Mouse (Mus musculus): ENCODE measurements at regions not wholly inside any gene's neighbourhood (a gene's known extent, or its start where the extent isn't known, plus 50 kb on each side); places are given as distances from the start of the nearest gene placed in this dataset.
"Not testable (repeated sequence)": the region's sequence is repeated elsewhere in the genome, so short reads cannot be mapped to it uniquely, and the experiment has no call there.

DNA sequence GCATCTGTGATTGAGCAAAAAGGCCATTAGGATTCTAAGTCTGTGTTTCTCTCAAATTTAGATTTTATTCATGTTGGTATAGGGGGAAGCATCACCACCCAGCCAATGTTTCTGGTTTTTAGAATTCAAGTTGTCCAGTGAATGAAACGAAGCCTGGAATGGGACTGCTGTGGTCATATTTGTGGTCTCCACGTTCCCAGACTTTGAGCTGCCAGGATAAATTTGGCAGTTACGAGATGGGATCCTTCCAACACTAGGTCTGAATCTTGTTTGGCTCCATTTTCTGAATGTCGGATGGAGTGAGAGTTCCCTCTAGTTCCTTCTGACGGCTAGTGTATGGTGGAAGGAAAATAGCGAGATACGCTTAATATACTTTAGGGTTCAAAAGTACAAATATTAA, 1014.8 kb downstream of the Adgrl3 start:
- 92% methylated on average over 7 of the region's 7 CpGs for WGBS
- Histone ChIP-seq H3K9me3 (no peaks in the 10 kb centered on the region), H3K27ac (no peak overlapping the region), H3K4me2 (no peak overlapping the region), H3K27me3 (no peaks in the 10 kb centered on the region), H3K4me1 (replicated peaks) (no peaks in the 10 kb centered on the region), H3K9ac (no peak overlapping the region), H3K36me3 (no peaks in the 10 kb centered on the region), H3K4me3 (no peak overlapping the region)
- ATAC-seq (ENCODE audit: low FRiP score) = no peak

DNA sequence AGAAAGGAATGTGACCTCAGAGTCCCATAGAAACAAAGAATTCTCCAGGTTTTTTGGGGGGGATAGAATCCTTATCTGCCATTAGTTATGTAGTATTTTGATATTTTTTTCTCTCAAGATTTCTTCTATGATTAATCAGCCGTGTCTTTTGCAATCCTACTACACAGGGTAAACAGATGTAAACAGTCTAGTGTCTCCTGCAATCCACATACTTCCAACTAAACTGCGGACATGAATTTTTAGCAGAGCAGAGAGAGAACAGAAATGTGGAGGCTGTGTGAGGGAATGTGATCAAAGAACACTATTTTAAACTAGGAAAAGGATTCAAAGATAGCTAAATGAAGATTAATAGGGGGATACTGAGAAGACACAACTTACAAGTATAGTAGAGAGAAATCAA, 1026.2 kb downstream of the Adgrl3 start:
- no peak overlapping the region for H3K27ac ChIP-seq

DNA sequence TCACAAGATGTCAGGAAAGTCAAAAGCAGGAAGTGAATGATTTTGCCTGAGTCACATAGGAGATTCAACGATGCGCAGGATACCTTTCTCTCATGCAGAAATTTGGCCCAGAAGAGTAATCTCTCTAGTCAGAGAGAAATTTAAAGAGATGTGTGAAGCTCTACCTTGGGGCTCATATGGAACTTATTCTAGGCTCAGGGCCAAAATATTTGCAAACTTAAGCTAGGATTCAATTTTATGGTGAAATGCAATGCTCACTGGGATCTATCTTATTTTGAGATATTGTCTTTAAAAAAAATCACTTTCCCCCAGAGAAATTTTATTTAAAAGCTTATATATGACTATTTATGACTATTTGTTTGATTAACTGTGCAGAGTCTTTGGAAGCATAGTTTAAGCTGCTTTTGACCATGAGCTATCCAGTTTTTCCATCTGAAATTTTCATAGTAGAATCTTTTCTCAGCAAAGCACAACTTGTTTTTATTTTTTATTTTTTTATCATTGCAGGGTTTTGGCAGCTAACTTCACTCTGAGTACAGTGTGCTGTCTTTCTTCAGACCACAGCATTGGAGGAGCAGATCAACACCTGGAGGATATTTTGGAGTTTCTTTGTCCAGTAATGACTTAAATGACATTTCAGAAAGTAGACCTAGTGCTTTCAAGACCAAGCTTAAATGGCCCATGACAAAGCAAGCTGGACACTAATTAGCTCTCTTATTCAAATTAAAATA, 1039.3 kb downstream of the Adgrl3 start:
- no peaks in the 10 kb centered on the region for H3K27me3 ChIP-seq

More for the DNA sequence above, 1026.2 kb downstream of the Adgrl3 start:
- H3K9me3 ChIP-seq = no peaks in the 10 kb centered on the region
- no peaks in the 10 kb centered on the region for H3K4me1 ChIP-seq (replicated peaks)
- H3K27me3 ChIP-seq = no peaks in the 10 kb centered on the region
- 79% methylated on average over 2 of the region's 2 CpGs for WGBS
- no peak overlapping the region for H3K4me3 ChIP-seq
- H3K36me3 ChIP-seq = no peaks in the 10 kb centered on the region
- ATAC-seq (ENCODE audit: low FRiP score) = no peak
- H3K9ac ChIP-seq = no peak overlapping the region
- H3K4me2 ChIP-seq = no peak overlapping the region

DNA sequence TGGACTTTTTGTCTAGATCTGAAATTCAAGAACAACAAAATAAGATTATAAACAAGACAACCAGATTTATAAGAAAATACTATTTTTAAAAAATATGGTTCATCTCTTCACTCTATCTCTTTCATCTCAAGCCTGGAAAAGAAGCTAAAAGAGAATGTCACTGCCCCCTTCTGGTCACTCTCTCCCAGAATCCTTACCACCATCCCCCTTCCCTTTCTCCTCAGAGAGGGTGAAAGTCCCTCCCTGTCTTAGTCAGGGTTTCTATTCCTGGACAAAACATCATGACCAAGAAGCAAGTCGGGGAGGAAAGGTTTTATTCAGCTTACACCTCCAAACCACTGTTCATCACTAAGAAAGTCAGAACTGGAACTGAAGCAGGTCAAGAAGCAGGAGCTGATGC, 1040.7 kb downstream of the Adgrl3 start:
- 66% methylated on average over 1 of the region's 1 CpGs for WGBS
- H3K4me1 ChIP-seq (replicated peaks) = no peaks in the 10 kb centered on the region

More for the DNA sequence above, 1039.3 kb downstream of the Adgrl3 start:
- 98% methylated on average over 2 of the region's 2 CpGs for WGBS
- no peak for ATAC-seq (ENCODE audit: low FRiP score)
- Histone ChIP-seq H3K9ac (no peak overlapping the region), H3K36me3 (no peaks in the 10 kb centered on the region), H3K9me3 (no peaks in the 10 kb centered on the region; the same call in 1 of the 2 replicates), H3K4me3 (no peak overlapping the region), H3K4me2 (no peak overlapping the region), H3K27ac (no peak overlapping the region), H3K4me1 (replicated peaks) (no peaks in the 10 kb centered on the region)

GRCm38 (mm10) chr5:82069221-82069620, 1049.3 kb downstream of the Adgrl3 start:
- H3K4me2 ChIP-seq; ATAC-seq (ENCODE audit: low FRiP score); H3K36me3 ChIP-seq; H3K27ac ChIP-seq; H3K4me1 ChIP-seq (replicated peaks); H3K9ac ChIP-seq; H3K27me3 ChIP-seq; H3K9me3 ChIP-seq; H3K4me3 ChIP-seq: not testable (repeated sequence)
- 92% methylated on average over 13 of the region's 13 CpGs for WGBS

More for the DNA sequence above, 1040.7 kb downstream of the Adgrl3 start:
- Histone ChIP-seq H3K9me3 (no peaks in the 10 kb centered on the region; the same call in 1 of the 2 replicates), H3K9ac (no peak overlapping the region), H3K4me2 (no peak overlapping the region), H3K36me3 (no peaks in the 10 kb centered on the region), H3K27me3 (no peaks in the 10 kb centered on the region), H3K4me3 (no peak overlapping the region), H3K27ac (no peak overlapping the region)
- ATAC-seq (ENCODE audit: low FRiP score) = no peak

DNA sequence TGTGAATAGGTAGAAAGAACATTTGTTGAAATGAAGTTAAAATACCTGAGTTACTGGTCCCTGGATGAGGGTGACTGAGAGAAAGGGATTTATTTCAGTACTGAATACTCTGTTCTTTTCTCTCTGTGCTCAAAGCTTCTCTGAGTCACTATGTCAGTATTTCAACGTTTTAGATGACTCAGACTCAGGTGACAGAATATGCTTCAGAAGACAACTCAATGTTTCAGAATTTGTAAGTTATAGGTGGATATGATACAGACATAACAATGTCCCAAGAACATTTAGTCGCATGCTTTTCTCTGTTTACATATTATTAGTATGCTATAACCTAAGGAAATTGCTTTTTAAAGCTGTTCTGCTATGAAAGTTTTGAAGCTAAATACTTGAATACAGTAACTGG, 1069.5 kb downstream of the Adgrl3 start:
- Histone ChIP-seq H3K27me3 (no peaks in the 10 kb centered on the region), H3K27ac (no peak overlapping the region), H3K9ac (no peak overlapping the region), H3K36me3 (no peaks in the 10 kb centered on the region), H3K4me3 (no peak overlapping the region), H3K4me2 (no peak overlapping the region), H3K9me3 (no peaks in the 10 kb centered on the region), H3K4me1 (replicated peaks) (no peaks in the 10 kb centered on the region)
- ATAC-seq (ENCODE audit: low FRiP score) = no peak
- WGBS = 84% methylated on average over 2 of the region's 2 CpGs

GRCm38 (mm10) chr5:82103056-82103807, 1083.3 kb downstream of the Adgrl3 start:
- no peaks in the 10 kb centered on the region for H3K36me3 ChIP-seq
- H3K9me3 ChIP-seq = no peaks in the 10 kb centered on the region
- no peak overlapping the region for H3K4me2 ChIP-seq
- H3K4me3 ChIP-seq = no peak overlapping the region
- WGBS = 89% methylated on average over 6 of the region's 6 CpGs
- no peak overlapping the region for H3K27ac ChIP-seq
- H3K9ac ChIP-seq = no peak overlapping the region
- no peaks in the 10 kb centered on the region for H3K4me1 ChIP-seq (replicated peaks)
- no peak for ATAC-seq (ENCODE audit: low FRiP score)
- no peaks in the 10 kb centered on the region for H3K27me3 ChIP-seq

- Histone ChIP-seq H3K9me3 (no peaks in the 10 kb centered on the region), H3K4me3 (no peak overlapping the region), H3K36me3 (no peaks in the 10 kb centered on the region), H3K27me3 (no peaks in the 10 kb centered on the region), H3K27ac (no peak overlapping the region), H3K9ac (no peak overlapping the region), H3K4me1 (replicated peaks) (no peaks in the 10 kb centered on the region), H3K4me2 (no peak overlapping the region)
- ATAC-seq (ENCODE audit: low FRiP score) = no peak
- 97% methylated on average over 3 of the region's 3 CpGs for WGBS
Observed at GRCm38 (mm10) chr5:82103857-82104256, 1083.9 kb downstream of the Adgrl3 start.

DNA sequence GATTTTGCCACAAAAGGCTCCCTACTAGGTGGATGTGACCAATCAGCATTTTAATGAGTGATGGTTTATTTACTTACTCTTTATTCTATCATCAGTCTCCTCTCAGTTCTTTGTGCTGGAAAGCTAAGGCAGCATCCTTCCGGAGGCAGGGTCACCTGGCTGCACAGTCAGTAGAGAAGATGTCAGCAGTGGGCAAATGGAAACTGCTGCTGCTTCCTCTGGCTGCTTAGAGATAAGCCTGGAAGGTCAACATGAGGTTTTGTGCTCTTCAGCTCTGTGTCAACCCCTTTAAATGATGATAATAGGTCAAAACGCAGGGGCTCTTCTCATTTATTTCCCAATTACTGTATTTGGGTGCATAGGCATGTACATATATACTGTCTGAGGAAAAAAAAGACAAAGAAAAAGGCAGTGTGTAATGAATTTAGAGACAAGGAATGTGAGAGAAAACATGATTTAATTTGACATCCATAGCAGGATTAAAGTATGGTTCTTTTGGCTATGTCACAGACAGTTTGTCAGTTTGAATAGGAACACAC, 1106.1 kb downstream of the Adgrl3 start:
- Histone ChIP-seq H3K9ac (no peak overlapping the region), H3K4me3 (no peak overlapping the region), H3K9me3 (no peaks in the 10 kb centered on the region), H3K4me2 (no peak overlapping the region), H3K4me1 (replicated peaks) (no peaks in the 10 kb centered on the region), H3K36me3 (no peaks in the 10 kb centered on the region), H3K27ac (no peak overlapping the region), H3K27me3 (no peaks in the 10 kb centered on the region)
- no peak for ATAC-seq (ENCODE audit: low FRiP score)
- WGBS = 42% methylated on average over 2 of the region's 2 CpGs

GRCm38 (mm10) chr5:82142063-82142462, 1122.1 kb downstream of the Adgrl3 start:
- no peak overlapping the region for H3K4me2 ChIP-seq
- ATAC-seq (ENCODE audit: low FRiP score) = no peak
- no peaks in the 10 kb centered on the region for H3K27me3 ChIP-seq
- H3K9ac ChIP-seq = no peak overlapping the region
- WGBS = 100% methylated on average over 1 of the region's 1 CpGs
- no peak overlapping the region for H3K4me3 ChIP-seq
- H3K27ac ChIP-seq = no peak overlapping the region
- H3K4me1 ChIP-seq (replicated peaks) = no peaks in the 10 kb centered on the region
- no peaks in the 10 kb centered on the region for H3K9me3 ChIP-seq
- no peaks in the 10 kb centered on the region for H3K36me3 ChIP-seq
